Mouse (Mus musculus): ENCODE measurements at regions not wholly inside any gene's neighbourhood (a gene's known extent, or its start where the extent isn't known, plus 50 kb on each side); places are given as distances from the start of the nearest gene placed in this dataset.

DNA sequence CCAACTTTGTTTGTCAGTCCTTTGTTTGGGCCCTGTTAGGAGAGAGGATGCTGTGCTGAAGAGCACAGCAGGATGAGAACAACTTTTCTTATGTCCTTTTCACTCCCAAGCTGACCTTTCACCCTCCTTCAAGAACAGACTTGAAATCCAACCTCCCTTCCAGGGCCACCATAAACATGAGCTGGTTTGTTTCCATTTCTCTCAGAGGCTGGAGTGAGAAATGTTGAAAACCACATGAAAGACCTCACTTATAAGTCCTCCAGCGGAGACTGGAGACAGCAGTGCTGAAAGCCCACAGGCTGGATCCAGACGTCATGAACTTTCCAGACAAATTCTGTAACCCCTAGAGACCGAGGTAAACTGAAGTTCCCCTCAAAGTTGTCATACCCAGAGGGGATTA, 761.3 kb downstream of the Flrt2 start:
- Histone ChIP-seq H3K9ac (no peak overlapping the region), H3K9me3 (no peaks in the 10 kb centered on the region), H3K27ac (no peak overlapping the region), H3K4me1 (no peaks in the 10 kb centered on the region), H3K27me3 (replicated peaks) (no peaks in the 10 kb centered on the region), H3K4me3 (replicated peaks) (no peak overlapping the region), H3K36me3 (no peaks in the 10 kb centered on the region), H3K4me2 (no peak overlapping the region)
- WGBS = 25% methylated on average over 3 of the region's 3 CpGs
- no peak for ATAC-seq (ENCODE audit: insufficient read depth, low FRiP score, low read depth)

DNA sequence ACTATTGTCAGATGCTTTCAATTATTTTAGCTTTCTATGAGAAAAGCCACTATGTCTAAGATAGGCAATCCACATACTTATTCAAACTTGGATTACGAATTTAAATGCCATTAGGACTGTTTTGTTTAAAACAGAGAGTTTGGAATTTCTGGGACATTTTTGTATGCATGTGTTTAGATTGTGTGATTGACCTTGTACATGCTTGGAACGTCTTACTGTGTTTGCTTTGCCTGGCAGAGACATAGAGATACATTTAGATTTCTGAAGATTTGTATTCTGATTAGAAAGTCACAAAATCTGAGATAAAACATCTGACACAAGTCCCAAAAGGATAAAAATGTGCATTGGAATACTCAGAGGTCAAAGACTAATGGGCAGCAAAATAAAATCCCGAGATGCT, 784.3 kb downstream of the Flrt2 start:
- no peaks in the 10 kb centered on the region for H3K27me3 ChIP-seq (replicated peaks)
- no peak overlapping the region for H3K27ac ChIP-seq
- 27% methylated on average over 3 of the region's 3 CpGs for WGBS
- H3K4me2 ChIP-seq = no peak overlapping the region
- H3K9me3 ChIP-seq = no peaks in the 10 kb centered on the region
- H3K9ac ChIP-seq = no peak overlapping the region
- no peak overlapping the region for H3K4me3 ChIP-seq (replicated peaks)
- H3K4me1 ChIP-seq = no peaks in the 10 kb centered on the region
- no peak for ATAC-seq (ENCODE audit: insufficient read depth, low FRiP score, low read depth)
- H3K36me3 ChIP-seq = no peaks in the 10 kb centered on the region

DNA sequence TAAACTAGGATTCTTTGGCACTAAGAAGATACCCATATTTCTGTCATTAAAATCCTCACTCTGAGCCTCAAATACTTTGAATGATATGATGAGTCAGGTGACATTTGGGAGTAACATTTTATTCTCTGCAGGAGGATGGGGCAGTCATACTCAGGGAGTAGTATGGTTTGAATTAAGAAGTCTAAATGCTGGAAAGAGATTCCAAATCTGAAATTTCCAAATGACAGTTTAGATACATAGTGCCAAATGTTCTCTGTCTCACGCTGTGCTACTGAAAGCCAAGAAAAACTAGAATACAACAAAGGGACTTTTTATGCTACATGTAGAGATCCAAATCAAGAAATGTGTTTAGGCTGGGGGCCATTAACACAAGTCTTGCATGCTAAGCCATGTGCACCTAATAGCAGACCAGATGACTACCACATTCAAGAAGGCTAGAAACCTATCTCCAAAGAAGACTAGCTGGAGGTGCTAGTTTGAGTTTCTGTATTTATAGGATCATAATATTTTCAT, 796.5 kb downstream of the Flrt2 start:
- Histone ChIP-seq H3K27ac (no peak overlapping the region), H3K4me2 (no peak overlapping the region), H3K9ac (no peak overlapping the region), H3K4me3 (replicated peaks) (no peak overlapping the region), H3K9me3 (no peaks in the 10 kb centered on the region), H3K36me3 (no peaks in the 10 kb centered on the region), H3K4me1 (no peaks in the 10 kb centered on the region), H3K27me3 (replicated peaks) (no peaks in the 10 kb centered on the region)
- 64% methylated on average over 1 of the region's 1 CpGs for WGBS
- no peak for ATAC-seq (ENCODE audit: insufficient read depth, low FRiP score, low read depth)

DNA sequence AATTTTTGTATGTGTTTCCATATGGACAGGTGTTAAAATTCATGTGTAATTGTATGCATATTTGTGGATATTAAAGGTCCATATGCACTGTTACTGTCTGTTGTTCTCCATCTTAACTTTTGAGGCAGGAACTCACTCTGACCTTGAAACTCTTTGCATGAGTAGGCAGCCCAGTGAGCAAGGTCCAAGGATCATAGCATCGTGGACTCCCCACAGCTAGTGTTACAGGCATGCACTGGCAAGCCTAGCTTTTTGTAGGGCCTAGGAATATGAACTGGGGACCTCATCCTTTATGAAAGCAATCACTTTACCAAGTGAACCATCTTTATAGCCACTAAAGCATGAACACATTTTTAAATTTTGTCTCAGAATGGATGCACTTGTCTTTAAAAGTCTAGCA, 817.6 kb downstream of the Flrt2 start:
- no peak overlapping the region for H3K27ac ChIP-seq
- H3K4me1 ChIP-seq = no peaks in the 10 kb centered on the region
- H3K9me3 ChIP-seq = no peaks in the 10 kb centered on the region
- no peak overlapping the region for H3K4me3 ChIP-seq (replicated peaks)
- H3K9ac ChIP-seq = no peak overlapping the region
- no peaks in the 10 kb centered on the region for H3K36me3 ChIP-seq
- no peak overlapping the region for H3K4me2 ChIP-seq
- WGBS = 74% methylated on average over 1 of the region's 1 CpGs
- ATAC-seq (ENCODE audit: insufficient read depth, low FRiP score, low read depth) = no peak
- H3K27me3 ChIP-seq (replicated peaks) = no peaks in the 10 kb centered on the region

DNA sequence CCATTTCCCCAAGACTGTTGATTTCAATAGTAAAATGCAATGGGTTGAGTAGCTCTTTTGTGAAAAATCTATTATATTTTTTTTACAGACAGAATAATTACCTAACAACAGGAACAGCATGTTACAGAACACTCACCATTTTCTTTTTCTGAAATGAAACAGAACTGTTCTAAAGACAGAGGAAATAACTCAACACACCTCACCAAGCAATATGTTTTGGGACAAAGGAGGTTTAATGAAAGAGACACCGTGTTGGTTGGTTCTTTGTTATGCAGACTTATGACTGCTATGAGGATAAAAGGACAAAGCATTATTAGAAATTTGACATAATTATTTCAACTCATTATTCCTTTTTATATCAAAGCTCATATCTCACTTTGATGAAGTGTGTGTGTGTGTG, 866.8 kb downstream of the Flrt2 start:
- Histone ChIP-seq H3K36me3 (no peaks in the 10 kb centered on the region), H3K4me2 (no peak overlapping the region), H3K9me3 (no peaks in the 10 kb centered on the region), H3K27me3 (replicated peaks) (no peaks in the 10 kb centered on the region), H3K4me3 (replicated peaks) (no peak overlapping the region), H3K9ac (no peak overlapping the region), H3K4me1 (no peaks in the 10 kb centered on the region), H3K27ac (no peak overlapping the region)
- 71% methylated on average over 1 of the region's 1 CpGs for WGBS
- ATAC-seq (ENCODE audit: insufficient read depth, low FRiP score, low read depth) = no peak

DNA sequence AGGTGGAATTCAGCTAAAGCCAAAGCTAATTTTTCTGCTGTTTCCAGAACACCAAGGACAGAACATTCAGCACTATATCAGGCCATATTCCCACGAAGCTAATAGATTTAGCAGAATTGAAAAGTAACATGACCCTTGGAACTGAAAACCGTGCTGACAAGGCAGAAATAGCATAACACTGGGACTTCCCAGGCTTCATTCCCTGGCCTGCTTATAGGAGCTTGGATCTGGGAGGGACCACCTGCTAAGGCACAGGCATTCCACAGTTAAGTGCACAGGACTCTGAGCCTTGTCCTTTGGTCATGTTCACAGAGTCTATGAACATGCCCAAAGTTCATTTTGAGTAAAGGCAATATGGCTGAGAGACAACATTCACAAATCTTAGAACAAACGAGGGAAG, 902.8 kb downstream of the Flrt2 start:
- Histone ChIP-seq H3K9me3 (no peaks in the 10 kb centered on the region), H3K36me3 (no peaks in the 10 kb centered on the region), H3K9ac (no peak overlapping the region), H3K4me1 (no peaks in the 10 kb centered on the region), H3K4me2 (no peak overlapping the region), H3K27me3 (replicated peaks) (no peaks in the 10 kb centered on the region), H3K27ac (no peak overlapping the region), H3K4me3 (replicated peaks) (no peak overlapping the region)
- WGBS = 36% methylated on average over 3 of the region's 3 CpGs
- no peak for ATAC-seq (ENCODE audit: insufficient read depth, low FRiP score, low read depth)

DNA sequence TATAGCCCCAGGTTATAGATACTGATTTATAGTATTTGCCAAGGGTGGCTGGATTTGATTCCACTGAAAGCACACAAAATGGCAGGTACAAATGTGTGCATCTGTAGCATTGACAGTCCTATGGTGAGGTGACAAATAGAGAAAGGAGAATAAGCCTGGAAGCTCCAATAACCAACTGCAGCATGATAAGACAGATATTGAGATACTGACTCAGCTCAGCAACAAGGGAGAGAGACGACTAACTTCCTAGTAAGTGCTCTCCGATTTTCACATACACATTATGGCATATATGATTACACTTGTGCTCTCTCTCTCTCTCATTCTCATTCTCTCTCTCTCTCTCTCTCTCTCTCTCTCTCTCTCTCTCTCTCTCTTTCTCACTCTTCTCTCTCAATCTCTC, 923.1 kb downstream of the Flrt2 start:
- no peak overlapping the region for H3K4me3 ChIP-seq (replicated peaks)
- H3K4me1 ChIP-seq = no peaks in the 10 kb centered on the region
- H3K9me3 ChIP-seq = no peaks in the 10 kb centered on the region
- H3K4me2 ChIP-seq = no peak overlapping the region
- no peak overlapping the region for H3K27ac ChIP-seq
- H3K9ac ChIP-seq = no peak overlapping the region
- H3K27me3 ChIP-seq (replicated peaks) = no peaks in the 10 kb centered on the region
- ATAC-seq (ENCODE audit: insufficient read depth, low FRiP score, low read depth) = no peak
- WGBS = 82% methylated on average over 2 of the region's 2 CpGs
- H3K36me3 ChIP-seq = no peaks in the 10 kb centered on the region

DNA sequence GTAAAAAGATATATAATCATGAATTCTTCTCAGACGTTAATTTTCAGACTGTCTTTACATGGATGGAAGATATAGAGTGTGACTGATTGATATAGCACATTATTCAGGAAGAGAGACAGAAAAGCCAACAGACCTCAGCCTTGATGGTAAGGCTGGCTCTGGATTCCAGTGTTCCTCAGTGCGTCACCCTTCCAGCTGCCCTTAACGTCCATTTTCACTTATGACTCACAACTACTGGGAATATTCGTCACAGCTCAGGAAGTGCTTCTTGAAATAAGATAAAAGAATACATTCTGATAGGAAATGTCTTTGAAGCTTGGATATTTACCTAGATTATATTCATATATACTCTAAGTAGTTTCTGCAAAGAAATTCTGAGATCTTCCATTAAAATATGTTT, 923.8 kb downstream of the Flrt2 start:
- 62% methylated on average over 4 of the region's 4 CpGs for WGBS
- H3K27me3 ChIP-seq (replicated peaks) = no peaks in the 10 kb centered on the region
- no peak overlapping the region for H3K4me2 ChIP-seq
- no peaks in the 10 kb centered on the region for H3K4me1 ChIP-seq
- no peak overlapping the region for H3K9ac ChIP-seq
- no peak for ATAC-seq (ENCODE audit: insufficient read depth, low FRiP score, low read depth)
- H3K36me3 ChIP-seq = no peaks in the 10 kb centered on the region
- H3K4me3 ChIP-seq (replicated peaks) = no peak overlapping the region
- H3K27ac ChIP-seq = no peak overlapping the region
- H3K9me3 ChIP-seq = no peaks in the 10 kb centered on the region

DNA sequence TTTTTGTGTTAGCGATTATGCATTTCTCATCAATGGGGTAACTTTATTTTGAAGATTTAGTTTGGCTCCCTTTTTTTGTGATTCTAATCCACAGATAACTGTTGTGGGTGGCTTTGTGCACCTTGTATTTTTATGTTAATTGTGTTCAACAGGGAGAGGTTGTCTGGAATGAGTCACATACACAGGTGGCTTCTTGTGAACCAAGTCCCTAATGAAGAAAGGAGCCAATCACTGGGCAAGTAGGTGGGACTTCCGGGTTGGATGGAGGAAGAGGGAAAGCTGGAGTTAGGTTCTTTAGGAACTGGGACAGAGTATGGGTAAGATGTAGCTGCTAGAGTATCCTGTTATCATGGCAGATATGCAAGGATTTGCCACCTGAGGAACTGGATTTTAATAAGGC, 925.2 kb downstream of the Flrt2 start:
- 98% methylated on average over 2 of the region's 2 CpGs for WGBS
- ATAC-seq (ENCODE audit: insufficient read depth, low FRiP score, low read depth) = no peak
- H3K36me3 ChIP-seq = no peaks in the 10 kb centered on the region
- no peak overlapping the region for H3K9ac ChIP-seq
- H3K4me1 ChIP-seq = no peaks in the 10 kb centered on the region
- no peak overlapping the region for H3K27ac ChIP-seq
- no peak overlapping the region for H3K4me2 ChIP-seq
- H3K9me3 ChIP-seq = no peaks in the 10 kb centered on the region
- H3K4me3 ChIP-seq (replicated peaks) = no peak overlapping the region
- no peaks in the 10 kb centered on the region for H3K27me3 ChIP-seq (replicated peaks)
